Mouse (Mus musculus) spleen, postnatal 14 days (tissue): ENCODE data around the gene Pdzrn3.

ENCODE experiments used
- DNase-seq, 2 experiments: peaks; one replicate each; pipeline ENCODE4 v3.0.0; 2021 to 2022; ENCODE audit warnings: low spot score in 2 of 2

Gene Pdzrn3

GRCm38 (mm10) chr6:101327741-101328140 lies 50.0 kb downstream of the Pdzrn3 start:
- DNase-seq, result no peak

- DNase-seq, result no peak
These were observed 50.5 kb downstream of the Pdzrn3 start for GRCm38 (mm10) chr6:101327196-101327595.

GRCm38 (mm10) chr6:101325842-101326639 lies 51.7 kb downstream of the Pdzrn3 start:
- no peak for DNase-seq

- no peak for DNase-seq
These were observed 55.1 kb downstream of the Pdzrn3 start for GRCm38 (mm10) chr6:101322580-101322979.

GRCm38 (mm10) chr6:101320386-101320785 lies 57.3 kb downstream of the Pdzrn3 start:
- no peak for DNase-seq

- no peak for DNase-seq
These were observed 58.2 kb downstream of the Pdzrn3 start for GRCm38 (mm10) chr6:101319374-101319967.

- DNase-seq, result no peak
These were observed 59.2 kb downstream of the Pdzrn3 start for GRCm38 (mm10) chr6:101318530-101318929.

- DNase-seq, result no peak
These were observed 66.3 kb downstream of the Pdzrn3 start for GRCm38 (mm10) chr6:101311446-101311845.

GRCm38 (mm10) chr6:101310491-101310890 lies 67.2 kb downstream of the Pdzrn3 start:
- no peak for DNase-seq

GRCm38 (mm10) chr6:101307964-101308531 lies 69.6 kb downstream of the Pdzrn3 start:
- DNase-seq, result no peak

- no peak for DNase-seq
These were observed 70.9 kb downstream of the Pdzrn3 start for GRCm38 (mm10) chr6:101306834-101307233.

- no peak for DNase-seq
These were observed 72.2 kb downstream of the Pdzrn3 start for GRCm38 (mm10) chr6:101305543-101305942.

GRCm38 (mm10) chr6:101303959-101304738 lies 73.5 kb downstream of the Pdzrn3 start:
- DNase-seq, result no peak

GRCm38 (mm10) chr6:101303501-101303900 lies 74.2 kb downstream of the Pdzrn3 start:
- DNase-seq, result no peak

GRCm38 (mm10) chr6:101301154-101301553 lies 76.5 kb downstream of the Pdzrn3 start:
- DNase-seq, result no peak

- DNase-seq, result no peak
These were observed 78.3 kb downstream of the Pdzrn3 start for GRCm38 (mm10) chr6:101299434-101299833.

- no peak for DNase-seq
These were observed 79.9 kb downstream of the Pdzrn3 start for GRCm38 (mm10) chr6:101297563-101298520.

GRCm38 (mm10) chr6:101296997-101297396 lies 80.7 kb downstream of the Pdzrn3 start:
- no peak for DNase-seq

- DNase-seq, result no peak
These were observed 81.4 kb downstream of the Pdzrn3 start for GRCm38 (mm10) chr6:101296280-101296679.

- no peak for DNase-seq
These were observed 84.6 kb downstream of the Pdzrn3 start for GRCm38 (mm10) chr6:101293036-101293572.

GRCm38 (mm10) chr6:101291944-101292343 lies 85.8 kb downstream of the Pdzrn3 start:
- DNase-seq, result no peak
